Mouse (Mus musculus): ENCODE data around the gene Angptl8.
"Not testable (repeated sequence)": the region's sequence is repeated elsewhere in the genome, so short reads cannot be mapped to it uniquely, and the experiment has no call there.

Gene Angptl8

DNA sequence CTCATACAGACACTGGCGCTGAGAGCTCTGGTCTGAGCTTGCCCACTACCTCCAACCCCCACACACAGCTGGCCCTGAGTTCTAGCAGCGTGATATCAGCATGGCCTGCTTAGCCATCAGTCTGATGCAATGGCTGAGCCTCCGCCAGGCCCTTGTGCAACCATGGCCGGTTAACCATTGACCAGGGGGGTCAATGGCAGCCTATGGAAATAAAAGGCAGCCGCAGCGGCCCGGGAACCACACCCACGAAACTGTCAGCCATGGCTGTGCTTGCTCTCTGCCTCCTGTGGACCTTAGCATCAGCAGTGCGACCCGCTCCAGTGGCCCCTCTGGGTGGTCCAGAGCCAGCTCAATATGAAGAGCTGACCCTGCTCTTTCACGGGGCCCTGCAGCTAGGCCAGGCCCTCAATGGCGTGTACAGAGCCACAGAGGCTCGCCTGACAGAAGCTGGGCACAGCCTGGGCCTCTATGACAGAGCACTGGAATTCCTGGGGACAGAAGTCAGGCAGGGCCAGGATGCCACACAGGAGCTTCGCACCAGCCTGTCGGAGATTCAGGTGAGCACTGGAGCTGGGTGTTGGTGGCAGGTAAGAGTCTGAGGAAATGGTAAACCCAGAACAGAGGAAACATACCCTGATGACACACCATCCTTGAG, at the start of gene Angptl8:
TSS of gene Angptl8 (plus strand) at position 253 of the 655 bp plus-strand sequence.
- no peak for DNase-seq (ENCODE audit: low read depth)

DNA sequence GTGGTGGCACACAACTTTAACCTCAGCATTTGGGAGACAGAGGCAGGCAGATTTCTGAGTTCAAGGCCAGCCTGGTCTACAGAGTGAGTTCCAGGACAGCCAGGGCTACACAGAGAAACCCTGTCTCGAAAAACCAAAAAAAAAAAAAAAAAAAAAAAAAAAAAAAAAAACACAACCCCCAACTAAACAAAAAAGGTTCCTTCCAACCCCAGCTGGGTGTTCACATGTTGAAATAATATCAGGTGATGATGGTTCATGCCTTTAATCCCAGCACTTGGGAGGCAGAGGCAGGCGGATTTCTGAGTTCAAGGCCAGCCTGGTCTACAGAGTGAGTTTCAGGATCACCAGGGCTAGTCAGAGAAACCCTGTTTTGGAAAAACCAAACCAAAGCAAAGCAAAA, 49.0 kb upstream of the Angptl8 start:
- not testable (repeated sequence) for DNase-seq (ENCODE audit: low read depth)

DNA sequence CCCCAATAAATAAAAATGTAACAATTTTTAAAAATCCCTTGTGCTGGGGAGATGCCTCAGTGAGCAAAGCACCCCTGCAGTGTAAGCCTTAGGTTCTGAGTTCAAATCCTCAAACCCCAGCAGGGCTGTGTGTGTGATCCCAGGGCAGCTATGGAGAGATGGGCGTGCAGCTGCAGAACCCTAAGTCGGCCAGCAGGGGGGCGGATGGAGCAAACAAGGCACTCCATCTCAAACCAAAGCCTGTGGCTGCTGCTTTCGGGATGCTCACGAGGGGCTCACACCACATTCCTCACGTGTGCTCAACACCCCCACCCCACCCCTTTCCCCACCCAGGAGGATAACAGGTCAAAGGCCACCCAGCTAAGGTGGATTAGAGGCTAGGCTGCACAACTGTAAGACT, 48.4 kb upstream of the Angptl8 start:
- peak; percentile 73 for DNase-seq (ENCODE audit: low read depth)

DNA sequence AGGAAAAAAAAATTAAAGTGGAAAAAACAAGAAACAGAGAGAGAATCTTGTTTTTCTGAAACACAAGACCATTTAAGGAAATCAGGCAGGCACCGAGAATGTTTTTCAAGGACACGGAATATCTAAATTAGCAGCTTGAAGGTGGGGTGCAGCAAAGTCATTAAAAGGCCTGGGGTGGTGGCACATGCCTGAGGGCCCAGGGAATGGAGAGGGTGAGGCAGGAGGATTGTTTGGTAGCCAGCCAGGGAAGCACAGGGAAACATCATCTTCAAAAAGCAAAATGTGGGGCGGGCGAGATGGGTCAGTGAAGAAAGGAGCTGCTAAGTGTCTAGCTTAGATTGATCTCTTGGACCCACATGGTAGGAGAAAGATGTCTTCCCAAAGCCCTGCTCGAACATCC, 47.7 kb upstream of the Angptl8 start:
- no peak for DNase-seq (ENCODE audit: low read depth)

- DNase-seq (ENCODE audit: low read depth) = no peak
Observed at GRCm38 (mm10) chr9:21788234-21788633, 47.1 kb upstream of the Angptl8 start.

GRCm38 (mm10) chr9:21791861-21792260, 43.4 kb upstream of the Angptl8 start:
- no peak for DNase-seq (ENCODE audit: low read depth)

GRCm38 (mm10) chr9:21792644-21793043, 42.7 kb upstream of the Angptl8 start:
- DNase-seq (ENCODE audit: low read depth) = no peak

DNA sequence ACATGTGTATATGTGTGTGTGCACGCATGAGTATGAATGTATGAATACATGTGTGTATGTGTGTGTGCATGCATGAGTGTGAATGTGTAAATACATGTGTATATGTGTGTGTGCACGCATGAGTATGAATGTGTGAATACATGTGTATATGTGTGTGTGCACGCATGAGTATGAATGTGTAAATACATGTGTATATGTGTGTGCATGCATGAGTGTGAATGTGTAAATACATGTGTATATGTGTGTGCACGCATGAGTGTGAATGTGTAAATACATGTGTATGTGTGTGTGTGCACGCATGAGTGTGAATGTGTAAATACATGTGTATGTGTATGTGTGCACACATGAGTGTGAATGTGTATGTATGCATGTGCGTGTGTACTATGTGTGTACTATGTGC, 41.8 kb upstream of the Angptl8 start:
- not testable (repeated sequence) for DNase-seq (ENCODE audit: low read depth)

- no peak for DNase-seq (ENCODE audit: low read depth)
Observed at GRCm38 (mm10) chr9:21794344-21794834, 40.9 kb upstream of the Angptl8 start.

GRCm38 (mm10) chr9:21794925-21795324, 40.4 kb upstream of the Angptl8 start:
- DNase-seq (ENCODE audit: low read depth) = no peak

GRCm38 (mm10) chr9:21795579-21795978, 39.7 kb upstream of the Angptl8 start:
- DNase-seq (ENCODE audit: low read depth) = no peak

DNA sequence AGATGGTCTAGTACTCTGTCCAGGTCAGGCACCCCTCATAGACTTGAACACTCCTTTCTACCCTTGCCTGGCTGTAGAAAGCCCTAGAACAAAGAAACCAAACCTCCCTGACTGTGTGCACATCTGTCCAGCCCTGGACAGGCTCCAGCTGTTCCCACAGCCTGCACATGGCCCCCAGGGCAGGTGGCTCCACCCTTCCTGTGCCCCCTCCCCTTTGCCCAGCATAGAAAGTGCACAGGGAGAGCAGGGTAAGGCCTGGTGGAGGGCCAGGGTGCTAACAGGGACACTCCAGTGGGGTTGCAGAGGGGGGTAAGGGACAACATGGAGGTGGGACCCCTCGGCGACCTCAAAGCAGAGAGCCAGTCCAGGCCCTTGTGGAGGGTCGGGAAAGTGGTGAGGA, 39.1 kb upstream of the Angptl8 start:
- DNase-seq (ENCODE audit: low read depth) = no peak

GRCm38 (mm10) chr9:21796919-21797318, 38.4 kb upstream of the Angptl8 start:
- DNase-seq (ENCODE audit: low read depth) = no peak

- DNase-seq (ENCODE audit: low read depth) = peak; percentile 37
Observed at GRCm38 (mm10) chr9:21797921-21798344, 37.4 kb upstream of the Angptl8 start.

- DNase-seq (ENCODE audit: low read depth) = peak; percentile 80
Observed at GRCm38 (mm10) chr9:21798345-21799009, 36.8 kb upstream of the Angptl8 start, which contains the start of gene Kank2. Gene Kank2 (minus strand): TSS chr9:21798744.

DNA sequence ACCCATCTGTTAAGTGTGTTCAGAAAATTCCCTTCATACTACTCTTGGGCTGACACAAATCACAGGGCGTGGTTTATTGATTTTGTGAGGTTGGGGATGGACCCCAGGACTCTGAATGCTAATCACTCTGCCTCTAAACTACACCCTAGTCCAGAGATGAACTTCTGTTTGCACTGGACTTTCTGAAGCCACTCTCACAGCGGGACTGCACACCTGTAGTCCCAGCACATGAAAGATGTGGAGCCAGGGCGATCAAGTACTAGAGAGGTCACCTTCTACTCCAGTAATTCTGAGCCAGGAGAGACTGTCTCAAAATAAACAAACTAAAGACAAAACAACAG, 36.3 kb upstream of the Angptl8 start:
- no peak for DNase-seq (ENCODE audit: low read depth)

- no peak for DNase-seq (ENCODE audit: low read depth)
Observed at GRCm38 (mm10) chr9:21801121-21801520, 34.2 kb upstream of the Angptl8 start.

GRCm38 (mm10) chr9:21801591-21801990, 33.7 kb upstream of the Angptl8 start:
- no peak for DNase-seq (ENCODE audit: low read depth)

DNA sequence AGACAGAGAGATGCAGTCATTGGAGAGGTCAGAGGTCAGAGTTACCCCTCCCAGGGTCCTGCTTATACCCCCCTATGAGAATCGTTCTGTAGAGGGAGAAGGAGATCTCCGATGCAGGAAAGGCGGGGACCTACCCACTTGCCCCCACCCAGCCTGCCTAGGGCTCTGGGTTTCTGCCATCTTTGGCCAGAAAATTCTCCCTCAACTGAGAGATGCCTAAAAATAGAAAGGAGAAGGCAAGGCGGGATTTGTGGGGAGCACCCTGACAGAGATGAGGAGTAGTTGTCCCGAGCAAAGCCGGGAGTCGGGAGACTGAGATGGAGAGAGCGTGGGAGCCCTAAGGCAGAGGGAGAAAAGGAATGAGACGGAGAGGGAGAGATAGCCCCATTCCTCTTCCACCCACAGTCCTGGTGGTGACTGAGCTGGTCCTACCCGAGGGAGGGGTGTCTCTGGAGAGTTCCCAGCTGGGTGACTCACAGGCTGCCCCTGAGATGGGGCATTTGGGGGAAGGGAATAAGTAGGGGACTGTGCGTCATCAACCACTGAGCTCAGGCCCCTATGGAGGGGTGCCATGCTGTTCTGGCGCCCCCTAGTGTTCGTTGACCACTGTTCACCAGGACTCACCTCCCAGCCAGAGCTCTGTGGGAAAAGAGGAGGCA, 31.2 kb upstream of the Angptl8 start:
- peak; percentile 84 for DNase-seq (ENCODE audit: low read depth)

DNA sequence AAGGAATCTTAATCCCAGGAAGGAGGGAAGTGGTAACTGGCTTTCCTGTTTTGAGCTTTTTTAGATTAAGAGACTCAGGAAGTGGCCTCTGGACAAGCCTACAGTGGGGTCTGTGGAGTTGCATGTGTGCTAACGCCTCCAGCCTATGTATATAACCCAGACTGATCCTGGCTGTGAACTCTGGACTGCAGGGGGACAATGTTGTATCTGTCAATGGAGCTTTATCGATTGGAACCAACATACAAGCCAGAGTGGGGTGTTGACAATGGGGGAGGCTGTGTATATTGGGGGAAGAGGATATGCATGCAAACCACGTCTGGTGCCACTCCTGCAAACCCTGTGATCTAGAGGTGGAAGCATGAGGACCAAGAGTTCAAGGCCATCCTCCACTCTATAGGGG, 28.9 kb upstream of the Angptl8 start:
- DNase-seq (ENCODE audit: low read depth) = no peak

DNA sequence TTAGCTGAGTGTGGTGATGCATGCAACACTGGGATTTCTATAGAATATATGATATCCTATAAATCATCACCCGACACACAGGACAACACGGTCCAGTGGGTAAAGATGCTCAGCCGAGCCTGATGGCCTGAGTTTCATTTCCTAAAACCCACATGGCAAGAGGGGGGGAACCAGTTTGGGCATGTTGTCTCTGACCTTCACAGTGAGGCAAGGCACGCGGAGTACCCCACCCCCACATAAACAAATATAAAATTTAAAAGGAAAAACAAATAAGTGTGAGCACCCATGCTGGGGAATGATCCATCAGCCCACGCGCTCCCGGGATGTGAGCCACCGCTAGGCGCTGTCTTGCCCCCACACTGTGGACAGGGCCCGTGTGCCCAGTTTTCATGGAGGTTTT, 28.3 kb upstream of the Angptl8 start:
- no peak for DNase-seq (ENCODE audit: low read depth)

DNA sequence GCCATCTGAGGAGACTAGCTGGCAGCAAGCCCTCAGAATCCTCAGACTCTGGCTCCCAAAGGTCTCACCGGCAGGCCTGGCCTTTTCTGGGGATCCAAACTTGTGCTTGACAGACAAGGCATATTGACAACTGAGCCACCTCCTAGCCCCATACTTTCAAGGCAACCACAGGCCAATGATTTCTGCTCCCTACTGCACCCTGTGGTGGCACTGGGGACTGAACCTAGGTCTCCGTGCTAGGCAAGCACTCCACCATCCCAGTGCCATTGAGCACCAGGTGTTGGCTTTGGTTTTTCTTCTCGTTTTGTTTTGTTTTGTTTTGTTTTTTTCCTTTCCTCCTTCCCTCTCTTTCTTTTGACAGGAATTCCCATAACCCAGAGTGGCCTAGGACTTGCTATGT, 26.7 kb upstream of the Angptl8 start:
- DNase-seq (ENCODE audit: low read depth) = peak; percentile 48

- DNase-seq (ENCODE audit: low read depth) = no peak
Observed at GRCm38 (mm10) chr9:21811170-21811569, 24.1 kb upstream of the Angptl8 start.
